Mouse (Mus musculus): ENCODE data around the gene Zfp318. TPM values are rescaled to one million over a fixed set of nuclear protein-coding genes. Genes with fewer than 3 reads are reported as not detected.

The Zfp318 gene
- 5.4 and 5.6 TPM in 2 replicates for polyA plus RNA-seq (2015; fragmentation: Nextera tagmentation; extraction: Ambion mirVana)

- DNase-seq (ENCODE audit: low spot score) = peak; percentile 95
Observed at GRCm38 (mm10) chr17:46383294-46384060, at the start of gene Zfp318. Gene Zfp318 (plus strand): TSS chr17:46383731.

GRCm38 (mm10) chr17:46336475-46336874 lies 47.1 kb upstream of the Zfp318 start:
- peak; percentile 19 for DNase-seq (ENCODE audit: low spot score)

- DNase-seq (ENCODE audit: low spot score) = no peak
Observed at GRCm38 (mm10) chr17:46341208-46341607, 42.3 kb upstream of the Zfp318 start.

GRCm38 (mm10) chr17:46351026-46351700 lies 32.4 kb upstream of the Zfp318 start:
- no peak for DNase-seq (ENCODE audit: low spot score)

GRCm38 (mm10) chr17:46371783-46372182 lies 11.7 kb upstream of the Zfp318 start:
- DNase-seq (ENCODE audit: low spot score) = peak; percentile 34

GRCm38 (mm10) chr17:46378564-46378963 lies 5.0 kb upstream of the Zfp318 start:
- DNase-seq (ENCODE audit: low spot score) = no peak

GRCm38 (mm10) chr17:46384061-46384801 lies 700 bp downstream of the Zfp318 start:
- DNase-seq (ENCODE audit: low spot score) = peak; percentile 13

- no peak for DNase-seq (ENCODE audit: low spot score)
Observed at GRCm38 (mm10) chr17:46388200-46388599, 4.7 kb downstream of the Zfp318 start.

- DNase-seq (ENCODE audit: low spot score) = peak; percentile 55
Observed at GRCm38 (mm10) chr17:46393012-46393411, 9.5 kb downstream of the Zfp318 start.

GRCm38 (mm10) chr17:46394631-46395030 lies 11.1 kb downstream of the Zfp318 start:
- DNase-seq (ENCODE audit: low spot score) = no peak

- no peak for DNase-seq (ENCODE audit: low spot score)
Observed at GRCm38 (mm10) chr17:46408478-46408877, 24.9 kb downstream of the Zfp318 start.

GRCm38 (mm10) chr17:46418628-46419027 lies 35.1 kb downstream of the Zfp318 start:
- DNase-seq (ENCODE audit: low spot score) = no peak

- DNase-seq (ENCODE audit: low spot score) = no peak
Observed at GRCm38 (mm10) chr17:46419717-46420116, 36.2 kb downstream of the Zfp318 start.

- no peak for DNase-seq (ENCODE audit: low spot score)
Observed at GRCm38 (mm10) chr17:46426496-46426895, 43.0 kb downstream of the Zfp318 start.

GRCm38 (mm10) chr17:46428761-46429414 lies 45.4 kb downstream of the Zfp318 start, which contains the start of gene Crip3:
Gene Crip3 (plus strand): TSS chr17:46428926.
- DNase-seq (ENCODE audit: low spot score) = no peak

GRCm38 (mm10) chr17:46433627-46434026 lies 50.1 kb downstream of the Zfp318 start:
- DNase-seq (ENCODE audit: low spot score) = no peak

GRCm38 (mm10) chr17:46436672-46437366 lies 53.3 kb downstream of the Zfp318 start:
- DNase-seq (ENCODE audit: low spot score) = peak; percentile 28

GRCm38 (mm10) chr17:46438298-46438873 lies 54.9 kb downstream of the Zfp318 start, which contains the start of gene Slc22a7:
Gene Slc22a7 (minus strand): TSS chr17:46438457.
- DNase-seq (ENCODE audit: low spot score) = no peak

GRCm38 (mm10) chr17:46439176-46439575 lies 55.6 kb downstream of the Zfp318 start:
- DNase-seq (ENCODE audit: low spot score) = no peak

Data from thymus, postnatal 0 days (tissue).